Mouse (Mus musculus) brain, embryonic 14.5 days (tissue): ENCODE data around the gene Casz1.

ENCODE experiments used
- CTCF ChIP-seq: fragments of 200-500 bp; IDR thresholded peaks from 2 replicates; pipeline ENCODE4 v1.5.1; 2012; ENCODE audit warnings: inconsistent platforms, mild to moderate bottlenecking, moderate library complexity, borderline replicate concordance; ENCODE audit not compliant: insufficient read depth, insufficient read length; ENCODE audit errors: extremely low read depth
- POLR2A ChIP-seq: fragments of 200-500 bp; IDR thresholded peaks from 2 replicates; pipeline ENCODE4 v1.6.1; 2012; ENCODE audit warnings: mild to moderate bottlenecking, inconsistent platforms, borderline replicate concordance; ENCODE audit not compliant: poor library complexity, insufficient read depth, insufficient read length, severe bottlenecking; ENCODE audit errors: extremely low read depth

DNA sequence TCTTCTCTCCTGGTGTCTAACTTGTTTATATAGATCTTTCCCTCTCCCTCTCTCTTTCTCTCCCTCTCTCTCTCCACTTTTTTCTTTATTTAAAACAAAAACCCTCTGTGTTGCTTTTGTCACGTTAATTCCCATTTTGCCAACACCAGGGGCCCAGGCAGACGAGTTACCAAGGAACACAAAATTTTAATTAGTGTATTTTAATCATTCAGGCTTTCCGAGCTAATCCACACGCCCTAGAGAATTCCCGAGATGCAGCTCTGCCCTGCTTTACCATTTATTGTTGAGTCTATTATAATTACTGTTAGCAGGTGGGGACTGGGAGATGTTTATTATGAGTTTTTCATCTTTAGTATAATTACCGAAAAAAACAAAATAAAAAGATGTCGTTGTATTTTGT, 56.4 kb downstream of the Casz1 start:
- TF ChIP-seq CTCF (no peak), POLR2A (no peak)
